Mouse (Mus musculus) olfactory bulb, adult 2 months (tissue): ENCODE measurements around the gene Abl1. TPM values are rescaled to one million over a fixed set of nuclear protein-coding genes. Genes with fewer than 3 reads are reported as not detected.
A peak's percentile ranks its signal among the peaks of the same experiment; 100 is the strongest.

ENCODE experiments used
- H3K27ac ChIP-seq: fragments of 200-500 bp; 2 replicates; pipeline ENCODE4 v1.5.1; 2012; ENCODE audit warnings: low read depth, low read length; ENCODE audit not compliant: insufficient read depth
- H3K4me1 ChIP-seq: fragments of 200-500 bp; 2 replicates; pipeline ENCODE4 v1.6.1; 2012; ENCODE audit warnings: low read length; ENCODE audit not compliant: control insufficient read depth, insufficient read depth
- H3K4me3 ChIP-seq: fragments of 200-500 bp; 2 replicates; pipeline ENCODE4 v1.5.1; 2012; ENCODE audit warnings: mild to moderate bottlenecking, low read depth, low read length, moderate library complexity; ENCODE audit not compliant: insufficient read depth
- CTCF ChIP-seq: fragments of 200-500 bp; IDR thresholded peaks from 2 replicates; pipeline ENCODE4 v1.5.1; 2012; ENCODE audit warnings: low read depth, mild to moderate bottlenecking, low read length, moderate library complexity; ENCODE audit not compliant: insufficient read depth
- POLR2A ChIP-seq: fragments of 200-500 bp; IDR thresholded peaks from 2 replicates; pipeline ENCODE4 v1.6.1; 2012; ENCODE audit warnings: mild to moderate bottlenecking, low read depth, low read length, moderate library complexity; ENCODE audit not compliant: insufficient read depth
- WGBS: fragments of 180-500 bp; shearing (Covaris S2); methylation state at CpG from one replicate; pipeline ENCODE4 v1.1.7; 2018; 5-methylcytosine and 5-hydroxymethylcytosine counted together
- polyA plus RNA-seq: library from polyadenylated mRNA; stranded (reverse); fragments of >200 nt; gene quantifications from 2 replicates; pipeline ENCODE4 v1.2.4, GENCODE M21; 2012; ENCODE audit warnings: low replicate concordance; ENCODE audit not compliant: missing spikeins, insufficient read depth, insufficient read length

Abl1 gene
- polyA plus RNA-seq, 1 experiment = not detected

- 73% methylated on average over 14 of the region's 15 CpGs for WGBS
- Histone ChIP-seq H3K4me1 (peaks cover 41% of the 10 kb centered on the region), H3K4me3 (no peak overlapping the region), H3K27ac (no peak overlapping the region)
- TF ChIP-seq CTCF = peak; percentile 17; the same call in 1 of the 2 replicates
- no peak for TF ChIP-seq POLR2A
Observed at GRCm38 (mm10) chr2:31823933-31824730, 136.0 kb downstream of the Abl1 start.

- 47% methylated on average over 16 of the region's 16 CpGs for WGBS
- TF ChIP-seq POLR2A = no peak
- TF ChIP-seq CTCF = no peak
- Histone ChIP-seq H3K27ac (no peak overlapping the region), H3K4me3 (no peak overlapping the region), H3K4me1 (peaks cover 46% of the 10 kb centered on the region)
Observed at GRCm38 (mm10) chr2:31825469-31825911, 137.3 kb downstream of the Abl1 start.

GRCm38 (mm10) chr2:31826094-31827085 lies 138.2 kb downstream of the Abl1 start:
- TF ChIP-seq CTCF (no peak), POLR2A (no peak)
- Histone ChIP-seq H3K4me3 (no peak overlapping the region), H3K27ac (no peak overlapping the region)

GRCm38 (mm10) chr2:31827877-31828276 lies 139.7 kb downstream of the Abl1 start:
- TF ChIP-seq POLR2A = no peak
- no peak for TF ChIP-seq CTCF
- Histone ChIP-seq H3K4me1 (peaks cover 40% of the 10 kb centered on the region), H3K4me3 (no peak overlapping the region), H3K27ac (no peak overlapping the region)
- 25% methylated on average over 7 of the region's 7 CpGs for WGBS

More at GRCm38 (mm10) chr2:31826094-31827085, 138.2 kb downstream of the Abl1 start:
- WGBS = 76% methylated on average over 14 of the region's 14 CpGs
- peaks cover 46% of the 10 kb centered on the region for H3K4me1 ChIP-seq

- WGBS = 31% methylated on average over 4 of the region's 4 CpGs
- Histone ChIP-seq H3K27ac (no peak overlapping the region), H3K4me1 (peaks cover 35% of the 10 kb centered on the region)
Observed at GRCm38 (mm10) chr2:31828311-31828825, 140.2 kb downstream of the Abl1 start.

GRCm38 (mm10) chr2:31836091-31836490 lies 147.9 kb downstream of the Abl1 start:
- TF ChIP-seq CTCF (no peak), POLR2A (no peak)
- Histone ChIP-seq H3K4me1 (peaks cover 9% of the 10 kb centered on the region), H3K4me3 (no peak overlapping the region), H3K27ac (no peak overlapping the region)
- 75% methylated on average over 10 of the region's 10 CpGs for WGBS

More at GRCm38 (mm10) chr2:31828311-31828825, 140.2 kb downstream of the Abl1 start:
- TF ChIP-seq POLR2A (no peak), CTCF (no peak)
- no peak overlapping the region for H3K4me3 ChIP-seq

- 42% methylated on average over 6 of the region's 6 CpGs for WGBS
- no peak for TF ChIP-seq POLR2A
- no peak for TF ChIP-seq CTCF
Observed at GRCm38 (mm10) chr2:31836985-31837384, 148.8 kb downstream of the Abl1 start.

GRCm38 (mm10) chr2:31838868-31839267 lies 150.7 kb downstream of the Abl1 start:
- TF ChIP-seq CTCF (no peak), POLR2A (no peak)
- H3K4me1 ChIP-seq = peaks cover 9% of the 10 kb centered on the region
- WGBS = 82% methylated on average over 1 of the region's 1 CpGs
- no peak overlapping the region for H3K4me3 ChIP-seq
- no peak overlapping the region for H3K27ac ChIP-seq

More at GRCm38 (mm10) chr2:31836985-31837384, 148.8 kb downstream of the Abl1 start:
- Histone ChIP-seq H3K27ac (no peak overlapping the region), H3K4me3 (no peak overlapping the region), H3K4me1 (peaks cover 9% of the 10 kb centered on the region)
